Mouse (Mus musculus): ENCODE measurements around the gene Ctxn2. TPM values are rescaled to one million over a fixed set of nuclear protein-coding genes. Genes with fewer than 3 reads are reported as not detected.

The Ctxn2 gene
- total RNA-seq, 2 experiments from 2014 or later = 0.39 TPM; not detected in 1

DNA sequence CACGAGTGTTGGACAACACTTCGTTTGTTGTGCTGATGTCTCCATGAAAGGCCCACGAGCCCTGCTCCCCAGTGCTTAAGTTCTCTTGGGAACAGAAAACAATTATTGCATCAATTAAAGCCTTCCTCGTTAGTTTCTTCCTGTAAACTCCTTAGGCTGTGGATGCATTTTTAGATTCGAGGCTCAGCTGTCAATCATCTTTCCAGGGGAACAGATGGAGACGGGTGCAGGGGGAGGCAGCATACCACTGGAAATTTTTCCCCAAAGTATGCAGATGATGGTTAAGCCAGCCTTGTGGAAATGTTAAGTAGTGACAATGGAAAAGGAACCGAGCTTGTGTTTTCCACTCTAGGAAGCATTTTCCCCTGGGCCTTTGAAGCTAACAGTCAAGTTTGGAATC is 60.3 kb downstream of the Ctxn2 start:
- no peak for DNase-seq

Other genes starting within 250 kb of the Ctxn2 start
- under 1 TPM in 1 of 2 experiments, not detected in 1; 0.45 TPM for gene Slc24a5, start 68.6 kb upstream of the Ctxn2 start, total RNA-seq (2021)
- 10 to 100 TPM; 31.9 to 34.8 TPM for gene Myef2, start 13.0 kb upstream of the Ctxn2 start, total RNA-seq (2021)
- not detected for gene Slc12a1, start 15.8 kb downstream of the Ctxn2 start, total RNA-seq (2021)
- gene Dut, start 110.5 kb downstream of the Ctxn2 start, total RNA-seq (2021) = 10 to 100 TPM; 40.3 to 53.8 TPM

Data from adrenal gland, postnatal 10 days (tissue).